Mouse (Mus musculus): ENCODE data around the gene Gm34653.
"Not testable (repeated sequence)": the region's sequence is repeated elsewhere in the genome, so short reads cannot be mapped to it uniquely, and the experiment has no call there.

Gm34653 gene

DNA sequence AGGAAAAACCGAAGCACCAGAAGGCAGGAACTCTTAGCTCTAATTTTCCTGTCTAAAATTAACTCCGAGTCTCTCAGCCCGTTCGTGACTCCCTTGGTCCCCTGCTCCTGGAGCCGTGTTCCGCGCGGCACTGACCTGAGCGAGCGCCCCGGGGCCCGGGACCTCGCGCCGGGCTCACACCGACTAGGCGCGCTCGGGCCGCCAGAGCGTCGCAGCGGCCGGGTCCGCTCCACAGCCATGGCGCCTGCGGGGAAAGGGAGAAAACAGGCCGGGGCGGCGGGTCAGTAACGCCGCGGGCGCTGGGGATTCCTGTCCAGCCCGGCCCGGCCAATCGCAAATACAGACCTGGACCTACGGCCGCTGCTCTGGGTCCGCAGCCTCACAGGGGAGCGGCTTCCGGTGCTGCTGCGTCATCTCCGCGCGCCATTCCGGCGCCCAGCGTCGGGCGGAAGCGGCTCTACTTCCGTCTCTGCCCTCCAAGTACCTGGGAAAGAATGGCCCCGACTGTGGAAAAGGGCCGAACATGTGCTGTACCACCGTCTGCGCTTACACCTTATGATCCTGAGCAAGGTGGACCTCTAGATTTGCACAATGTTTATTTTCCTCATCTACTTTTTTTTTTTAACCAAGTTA is 6.9 kb upstream of the Gm34653 start, which contains the start of gene Fbxw2:
Fbxw2 (minus strand) TSS at position 485 of the 633 bp plus-strand sequence.
- peak; percentile 81 to 89 for DNase-seq

DNA sequence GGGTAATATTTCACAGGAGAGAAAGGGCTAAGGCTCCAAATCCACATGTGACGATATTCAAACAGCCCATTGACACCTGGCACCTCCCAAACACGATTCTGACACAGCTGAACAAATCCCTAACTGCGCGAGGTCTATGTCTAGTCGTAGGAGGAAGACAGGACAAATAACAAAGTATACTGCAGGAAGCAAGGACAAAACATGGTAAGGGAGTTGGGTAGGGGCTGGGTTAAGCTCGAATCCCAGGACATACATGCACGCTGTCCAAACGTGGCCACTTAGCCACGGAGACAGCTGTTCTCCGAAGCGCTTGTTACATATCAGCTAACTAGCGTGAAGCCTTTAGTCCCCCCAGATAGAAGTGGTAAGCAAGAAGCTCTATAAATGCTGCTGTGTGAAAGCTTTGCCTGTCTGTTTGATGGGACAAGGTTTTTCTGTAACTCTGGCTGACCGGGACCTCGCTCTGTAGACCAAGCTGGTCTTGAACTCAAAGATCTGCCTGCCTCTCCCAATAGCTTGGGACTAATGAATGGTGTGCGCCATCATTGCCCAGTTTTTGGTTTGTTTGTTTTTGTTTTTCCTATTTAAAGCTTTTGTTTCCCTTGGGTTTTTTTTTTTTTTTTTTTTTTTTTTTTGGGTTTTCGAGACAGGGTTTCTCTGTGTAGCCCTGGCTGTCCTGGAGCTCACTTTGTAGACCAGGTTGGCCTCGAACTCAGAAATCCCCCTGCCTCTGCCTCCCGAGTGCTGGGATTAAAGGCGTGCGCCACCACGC is 6.2 kb upstream of the Gm34653 start:
- peak in 1 of 2 experiments; percentile 9 for DNase-seq

DNA sequence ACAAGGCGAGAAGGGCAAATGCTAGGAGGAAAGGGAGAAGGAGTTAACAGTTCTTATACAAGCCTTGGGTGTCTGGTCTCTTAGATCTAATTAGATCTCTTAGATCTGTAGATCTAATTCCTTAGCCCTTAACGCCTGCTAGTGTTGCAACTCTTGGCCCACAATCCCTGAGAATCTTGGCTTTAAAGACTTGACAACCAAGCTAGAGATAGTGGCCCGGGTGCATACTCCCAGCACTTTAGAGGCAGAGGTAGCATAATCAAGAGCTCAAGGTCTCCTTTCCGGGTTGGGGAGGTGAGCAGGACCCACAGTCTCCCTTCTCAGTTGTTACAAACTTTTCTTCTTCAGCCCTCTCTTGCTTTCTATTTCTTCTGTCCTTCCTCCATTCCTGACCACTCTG is 5.2 kb upstream of the Gm34653 start:
- DNase-seq, result no peak

DNA sequence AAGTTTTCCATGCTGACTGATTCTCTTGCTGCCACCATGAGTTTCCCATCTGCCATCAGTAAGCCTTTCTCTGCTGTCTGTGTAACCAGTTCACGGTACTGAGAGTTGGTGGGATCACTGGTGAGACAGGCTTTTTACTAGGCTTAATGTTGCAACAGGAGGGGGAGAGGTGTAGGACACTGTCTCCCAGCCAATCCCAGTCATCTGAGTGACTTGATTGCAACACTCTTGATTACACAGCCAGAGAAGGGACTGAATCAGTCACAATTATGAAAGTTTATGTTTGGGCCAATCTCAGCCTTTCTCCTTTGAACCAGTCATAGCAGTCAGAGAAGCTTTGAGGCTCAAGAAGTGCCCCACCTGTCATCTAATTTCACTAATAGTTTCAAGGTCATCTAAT is 4.8 kb upstream of the Gm34653 start:
- DNase-seq, result no peak

DNA sequence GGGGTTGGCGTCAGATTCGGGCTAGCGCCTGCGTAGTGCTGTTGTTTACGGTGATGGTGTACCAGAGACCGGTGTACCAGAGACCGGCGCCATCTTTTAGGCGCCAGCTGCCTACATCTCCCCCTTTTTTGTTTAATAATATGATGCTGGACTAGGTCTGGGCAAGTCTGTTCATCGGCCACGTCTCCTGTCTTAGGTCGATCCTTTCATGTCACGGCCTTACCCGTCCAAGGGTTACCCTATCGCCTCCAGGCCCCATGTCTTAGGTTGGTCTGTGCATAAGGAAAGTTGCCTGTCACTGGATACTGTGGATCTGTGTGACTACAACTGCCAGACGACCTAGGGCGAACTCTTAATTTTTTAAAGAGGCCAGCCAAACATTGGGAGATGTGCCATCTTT is 2.7 kb upstream of the Gm34653 start:
- DNase-seq, result not testable (repeated sequence)

DNA sequence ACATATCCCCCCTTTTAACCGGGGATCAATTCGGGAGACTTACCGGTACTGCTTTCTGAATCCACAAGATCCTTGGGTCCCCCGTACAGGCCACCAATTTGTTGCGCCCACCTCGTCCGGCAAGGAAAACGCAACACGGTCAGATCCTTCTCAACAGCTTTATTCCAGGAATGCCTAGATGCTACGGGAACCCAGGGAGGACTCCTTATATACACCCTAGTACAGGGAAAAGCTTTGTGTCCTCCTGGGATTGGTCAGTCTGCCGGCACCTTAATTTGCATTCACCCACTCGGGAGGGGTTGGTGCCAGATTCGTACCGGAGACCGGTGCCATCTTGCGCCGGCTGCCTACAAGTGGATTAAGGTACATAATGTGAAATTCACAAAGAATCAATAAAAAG is 817 bp downstream of the Gm34653 start:
- DNase-seq, result no peak

DNA sequence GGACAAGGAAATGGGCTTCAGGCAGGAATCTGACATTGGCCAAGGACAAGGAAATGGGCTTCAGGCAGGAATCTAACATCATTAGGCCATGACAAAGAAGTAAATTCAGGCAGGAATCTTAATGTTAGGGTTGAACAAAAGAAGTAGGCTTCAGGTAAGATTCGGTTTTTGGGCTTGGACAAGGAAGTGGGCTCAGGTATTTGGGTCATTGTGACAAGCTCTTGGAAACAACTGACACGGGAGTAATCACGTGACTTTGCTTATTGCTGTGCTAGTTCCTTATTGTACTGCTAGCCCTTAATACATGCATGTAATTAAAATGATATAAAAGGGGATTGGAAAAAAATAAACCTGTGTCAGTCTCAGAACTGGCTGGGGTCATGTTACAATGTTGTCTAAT is 2.9 kb downstream of the Gm34653 start:
- no peak for DNase-seq

DNA sequence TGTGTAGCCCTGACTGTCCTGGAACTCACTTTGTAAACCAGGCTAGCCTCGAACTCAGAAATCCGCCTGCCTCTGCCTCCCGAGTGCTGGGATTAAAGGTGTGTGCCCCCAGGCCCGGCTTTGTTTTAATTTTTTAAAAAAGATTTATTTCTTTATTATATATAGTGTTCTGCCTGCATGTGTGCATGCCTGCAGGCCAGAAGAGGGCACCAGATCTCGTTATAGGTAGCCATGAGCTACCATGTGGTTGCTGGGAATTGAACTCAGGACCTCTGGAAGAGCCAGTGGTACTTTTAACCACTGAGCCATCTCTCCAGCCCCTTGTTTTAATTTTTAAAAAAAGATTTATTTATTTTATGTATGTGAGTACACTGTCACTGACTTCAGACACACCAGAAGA is 7.3 kb downstream of the Gm34653 start:
- not testable (repeated sequence) for DNase-seq

DNA sequence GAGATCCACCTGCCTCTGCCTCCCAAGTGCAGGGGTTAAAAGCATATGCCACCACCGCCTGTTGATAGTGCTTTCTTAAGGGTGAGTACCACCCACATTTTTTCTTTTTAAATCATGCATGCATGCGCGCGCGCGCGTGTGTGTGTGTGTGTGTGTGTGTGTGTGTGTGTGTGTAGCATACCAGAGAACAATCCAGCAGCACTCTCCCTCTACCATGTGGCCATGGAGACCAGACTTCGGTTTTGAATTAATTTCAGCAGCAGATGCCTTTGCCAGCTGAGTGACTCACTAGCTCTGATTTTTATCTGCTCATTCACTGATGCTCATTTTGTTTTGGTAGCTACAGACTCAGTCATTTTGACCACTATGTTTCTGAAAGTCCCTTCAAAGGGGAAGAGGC is 8.9 kb downstream of the Gm34653 start:
- DNase-seq, result no peak

DNA sequence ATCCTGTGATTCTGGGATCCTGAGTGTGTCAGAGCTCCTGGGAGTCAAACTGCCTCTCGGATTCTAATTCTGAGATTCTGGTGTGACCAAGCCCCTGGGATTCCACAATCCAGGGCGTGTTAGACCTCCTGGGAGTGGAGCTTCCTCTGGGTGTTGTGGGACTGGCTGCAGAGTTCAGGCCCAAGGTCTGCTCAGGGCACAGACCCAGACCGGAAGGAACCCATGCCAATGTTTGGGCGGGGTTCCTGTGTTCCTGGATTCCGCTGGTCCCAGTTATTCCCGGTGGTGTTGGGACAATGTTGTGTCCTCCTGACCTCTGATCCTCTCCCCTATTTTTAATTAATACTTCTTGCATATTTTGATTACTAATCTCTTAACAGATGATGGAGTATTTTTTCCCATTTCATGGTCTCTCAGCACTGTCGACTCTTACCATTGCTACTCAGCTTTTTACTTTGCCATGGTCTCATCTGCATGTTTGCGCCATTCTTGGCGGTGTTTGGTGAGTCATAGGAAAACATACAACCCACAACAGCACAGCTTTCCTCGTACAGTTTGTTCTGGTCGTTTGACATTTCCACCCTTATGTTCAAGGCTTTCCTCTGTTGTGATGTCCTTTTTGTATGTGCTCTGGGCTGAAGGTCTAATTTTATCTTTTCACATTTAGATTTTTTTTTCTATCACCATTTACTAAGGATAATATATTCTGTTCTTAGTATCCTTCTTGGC is 10.6 kb downstream of the Gm34653 start:
- DNase-seq, result no peak

DNA sequence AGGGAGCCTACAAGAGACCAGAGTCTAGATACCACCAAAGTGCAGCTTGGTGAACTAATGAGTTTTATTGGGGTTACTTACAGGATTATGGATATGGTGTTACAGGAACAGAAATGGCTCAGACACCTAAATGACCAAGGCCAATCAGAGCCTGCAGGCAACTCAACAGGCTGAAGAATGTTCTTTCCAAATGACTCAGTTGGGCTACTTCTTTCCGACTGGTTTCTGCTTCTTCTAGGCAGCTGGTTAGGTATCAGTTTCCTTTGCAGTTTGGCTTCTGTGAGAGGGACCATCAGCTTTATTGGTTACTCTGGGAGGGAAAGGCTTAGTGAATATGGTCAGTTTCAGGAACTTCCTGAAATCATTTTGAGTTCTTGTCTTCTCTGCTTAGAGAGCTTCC is 14.9 kb downstream of the Gm34653 start:
- DNase-seq, result no peak

DNA sequence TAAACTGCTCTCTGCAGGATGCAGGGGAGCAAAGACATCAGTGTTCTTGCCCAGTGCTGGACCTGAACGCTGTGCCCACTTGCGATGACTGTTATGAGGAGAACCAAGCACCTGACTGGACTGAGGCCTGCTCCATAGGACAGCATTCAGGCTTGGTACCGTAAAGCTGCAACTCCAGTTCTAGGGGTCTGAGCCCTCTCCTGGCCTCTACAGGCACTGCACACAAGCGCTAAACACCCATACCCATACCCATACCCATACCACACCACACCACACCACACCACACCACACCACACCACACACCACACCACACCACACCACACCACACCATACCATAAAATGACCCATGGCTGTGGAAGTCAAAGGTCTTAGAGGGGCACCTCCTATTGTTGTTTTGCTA is 22.5 kb downstream of the Gm34653 start:
- DNase-seq, result no peak

DNA sequence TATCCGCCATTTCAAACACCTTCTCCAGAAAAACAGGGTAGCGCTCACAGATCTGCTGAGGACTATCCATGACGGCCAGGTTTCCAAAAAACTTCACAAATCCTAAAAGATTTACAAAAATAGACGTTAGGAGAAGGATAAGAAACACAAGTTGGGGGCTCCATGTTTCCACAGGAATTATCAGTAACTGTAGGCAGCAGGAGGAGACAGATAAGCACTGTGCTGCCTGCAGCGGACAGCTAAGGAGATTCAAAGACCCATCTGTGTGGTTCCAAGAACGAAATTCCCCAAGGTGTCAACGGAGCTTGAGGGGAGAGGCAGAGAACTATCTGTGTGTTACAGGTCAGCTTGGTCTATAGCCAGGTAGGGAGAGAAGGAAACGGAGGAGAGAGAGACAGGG is 24.9 kb downstream of the Gm34653 start:
- DNase-seq, result no peak

DNA sequence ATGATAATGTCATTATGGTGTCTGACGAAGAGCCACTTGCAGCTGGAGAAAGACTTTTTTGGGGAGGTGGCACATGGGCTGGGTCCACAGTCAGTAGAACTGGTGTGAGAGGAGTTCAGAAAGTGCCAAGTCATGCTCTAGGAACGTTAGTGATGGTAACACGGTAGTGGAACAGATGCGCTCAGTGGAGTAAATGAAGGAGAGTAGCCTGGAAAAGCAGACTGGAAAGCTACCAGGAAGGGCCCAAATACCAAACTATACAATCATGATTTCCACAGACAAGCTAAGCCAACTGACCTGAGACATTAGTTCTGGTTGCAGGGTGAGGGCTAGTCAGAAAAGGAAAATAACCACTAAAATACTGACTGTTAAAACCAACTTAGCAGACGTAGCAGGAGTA is 36.9 kb downstream of the Gm34653 start:
- DNase-seq, result no peak

DNA sequence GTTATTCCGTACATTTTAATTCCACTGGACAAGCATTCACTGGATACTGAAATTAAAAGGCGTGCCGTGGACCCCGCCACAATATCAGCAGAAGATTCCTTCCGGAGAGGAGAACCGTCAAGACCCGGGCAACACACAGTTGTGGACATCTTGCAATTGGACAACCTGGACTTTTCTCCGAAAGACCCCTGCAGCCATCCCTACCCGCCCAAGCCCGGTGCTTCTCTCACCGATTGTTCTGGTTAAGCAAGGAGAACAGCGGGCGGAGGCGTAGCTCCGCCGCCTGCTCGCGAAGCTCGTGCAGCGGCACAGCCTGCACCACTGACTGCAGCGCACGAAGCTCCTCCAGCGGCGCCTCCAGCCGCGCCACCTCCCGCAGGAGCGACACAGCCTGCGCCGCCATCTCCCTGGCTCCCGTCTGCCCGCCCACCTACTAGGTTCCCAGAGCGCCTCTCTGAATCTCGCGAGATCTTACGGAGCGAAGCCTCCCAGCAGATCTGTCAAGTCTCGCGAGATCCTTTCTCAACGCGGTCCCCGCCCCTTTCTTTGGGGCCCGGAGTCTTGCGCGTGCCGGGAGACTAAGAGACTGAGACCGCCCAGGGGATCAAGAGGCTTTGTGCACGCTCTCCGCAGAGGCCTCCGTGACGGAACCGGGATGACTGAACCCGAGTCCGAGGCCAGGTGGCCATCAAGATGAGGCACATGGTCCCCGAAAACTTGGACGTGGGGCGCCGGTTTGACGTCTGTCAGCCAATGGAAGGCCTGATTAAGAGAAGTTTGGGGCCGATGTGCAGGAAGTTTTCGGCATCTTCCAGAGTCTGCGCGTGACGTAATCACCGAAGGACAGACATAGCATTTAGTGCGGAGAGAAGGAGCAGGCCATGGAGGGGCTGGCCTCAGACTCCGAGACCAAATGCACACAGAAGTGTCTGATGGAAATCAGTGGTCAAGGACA is 38.0 kb downstream of the Gm34653 start:
- peak; percentile 88 for DNase-seq

DNA sequence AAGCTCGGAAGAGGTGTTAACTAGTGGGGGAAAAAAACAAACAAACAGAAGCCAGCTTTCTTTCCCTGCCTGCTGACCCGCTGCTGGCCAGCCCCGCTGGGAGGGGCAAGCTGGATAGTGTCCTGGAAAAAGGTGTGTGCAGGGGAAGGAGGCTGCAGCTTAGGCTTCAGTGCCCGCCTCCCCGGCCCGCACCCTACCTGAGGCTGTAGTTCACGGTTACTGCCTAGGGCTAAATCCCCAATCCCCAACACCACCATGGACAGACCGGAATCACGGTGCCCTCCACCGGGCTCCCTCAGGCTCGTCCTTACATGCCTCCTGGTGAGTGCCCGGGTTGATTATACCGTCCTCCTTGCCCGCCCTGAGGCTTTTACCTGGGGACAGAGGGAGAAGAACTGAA is 41.5 kb downstream of the Gm34653 start, which contains the start of gene Cutal:
Cutal (plus strand) TSS at position 126 of the 400 bp plus-strand sequence.
- DNase-seq, result no peak

DNA sequence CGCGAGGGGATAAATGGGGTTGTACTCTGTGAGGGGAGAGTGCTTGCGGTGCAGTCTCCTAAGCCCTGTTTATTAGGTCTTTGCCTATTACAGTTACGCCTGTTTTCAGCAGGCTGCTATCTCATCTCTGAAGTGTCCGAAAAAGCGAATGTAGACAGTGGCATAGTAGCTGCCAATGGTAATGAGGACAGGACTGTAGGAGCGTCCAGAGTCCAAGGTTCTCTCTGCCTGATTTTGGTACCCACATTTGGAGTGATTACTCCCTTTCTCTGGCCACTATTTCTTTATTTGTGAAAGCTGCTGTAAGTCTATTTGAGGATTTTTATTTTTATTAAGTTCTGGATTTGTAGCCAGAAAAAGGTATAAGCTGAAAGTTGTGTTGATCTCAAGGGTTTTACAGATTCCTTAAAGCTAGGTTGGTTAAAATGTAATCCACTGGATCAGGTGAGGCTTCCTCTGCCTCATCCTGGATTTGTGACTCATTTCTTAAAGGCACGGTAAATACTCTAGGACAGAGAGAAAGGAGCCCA is 42.1 kb downstream of the Gm34653 start, which contains the start of gene Psmd5:
Psmd5 (minus strand) TSS at position 153 of the 530 bp plus-strand sequence.
- DNase-seq, result no peak

DNA sequence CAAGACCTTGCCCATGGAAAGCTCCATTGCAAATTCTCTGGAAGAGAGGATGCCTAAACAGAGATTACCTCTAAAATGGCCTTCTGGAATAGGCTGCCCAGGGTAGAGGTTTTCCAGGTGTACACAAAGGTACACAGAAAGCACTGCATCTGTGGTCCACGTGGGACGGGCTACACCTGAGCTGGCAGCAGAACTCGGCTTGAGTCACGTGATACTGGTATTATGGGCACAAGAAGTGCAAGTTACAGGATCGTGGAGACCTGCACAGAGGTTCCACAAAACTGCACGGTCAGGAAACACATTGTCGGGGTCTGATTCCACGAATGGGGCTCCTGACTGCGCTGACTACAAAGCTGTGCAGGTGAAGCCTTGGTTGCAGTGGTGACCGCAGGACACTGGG is 47.2 kb downstream of the Gm34653 start:
- DNase-seq, result no peak

DNA sequence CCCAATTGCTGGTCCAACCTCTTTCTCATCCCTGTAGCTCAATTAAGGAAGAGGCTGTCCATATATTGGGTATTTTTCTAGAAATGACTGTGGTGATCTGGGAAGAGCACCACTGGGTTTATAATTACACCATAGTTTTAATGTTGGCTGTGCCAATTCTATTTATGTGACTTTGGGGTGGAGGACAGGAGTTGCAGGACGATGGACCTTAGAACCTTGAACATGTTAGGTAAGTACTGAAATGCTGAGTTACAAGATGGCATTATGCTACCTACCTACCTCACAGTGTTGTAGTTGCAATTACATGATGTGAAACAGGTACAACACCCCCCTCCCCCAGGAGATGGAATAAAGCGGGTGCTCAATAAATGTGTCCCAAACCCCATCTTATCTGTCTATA is 50.0 kb downstream of the Gm34653 start:
- no peak for DNase-seq

DNA sequence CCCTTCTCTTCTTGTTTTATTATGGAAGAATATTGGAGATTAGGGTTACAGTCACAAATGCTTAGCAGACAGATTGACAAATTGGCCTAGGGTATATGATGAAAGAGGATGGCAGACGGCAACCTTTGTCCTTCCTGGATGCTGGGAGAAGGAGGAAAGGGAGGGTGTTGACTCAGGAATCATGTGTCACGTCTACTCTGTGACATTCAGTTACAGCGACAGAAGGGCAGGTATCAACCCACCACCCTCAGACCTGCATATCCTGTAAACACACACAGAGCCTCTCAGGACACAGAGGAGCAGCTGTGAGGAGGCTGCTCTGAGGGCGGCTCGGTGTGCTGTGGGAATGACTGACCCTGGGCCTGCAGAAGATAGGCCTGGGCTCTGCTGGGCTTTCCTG is 50.4 kb downstream of the Gm34653 start:
- no peak for DNase-seq

DNA sequence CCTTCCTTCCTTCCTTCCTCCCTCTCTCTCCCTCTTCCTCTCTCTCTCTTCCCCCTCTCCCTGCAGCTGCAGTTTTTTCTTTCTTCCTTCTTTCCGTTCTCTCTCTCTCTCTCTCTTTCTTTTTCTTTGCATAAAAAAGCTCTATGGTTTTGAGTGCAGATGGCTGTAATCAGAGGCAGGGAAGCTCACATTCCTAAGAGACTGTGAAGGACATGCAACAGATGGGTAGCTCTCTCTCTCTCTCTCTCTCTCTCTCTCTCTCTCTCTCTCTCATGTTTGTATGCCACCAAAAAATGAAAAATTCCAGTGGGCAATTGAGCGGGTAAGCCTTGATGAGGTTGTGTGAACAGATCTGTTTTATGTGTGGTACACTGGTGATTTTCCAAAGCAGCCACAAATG is 51.4 kb downstream of the Gm34653 start:
- DNase-seq, result no peak

Data from spleen, adult 18-20 months (tissue).